Mouse (Mus musculus): ENCODE data around the gene Bin2. TPM values are rescaled to one million over a fixed set of nuclear protein-coding genes. Genes with fewer than 3 reads are reported as not detected.
"Not testable (repeated sequence)": the region's sequence is repeated elsewhere in the genome, so short reads cannot be mapped to it uniquely, and the experiment has no call there.

Bin2 gene
- total RNA-seq, 2 experiments from 2014 or later: 0.61 TPM; not detected in 1

DNA sequence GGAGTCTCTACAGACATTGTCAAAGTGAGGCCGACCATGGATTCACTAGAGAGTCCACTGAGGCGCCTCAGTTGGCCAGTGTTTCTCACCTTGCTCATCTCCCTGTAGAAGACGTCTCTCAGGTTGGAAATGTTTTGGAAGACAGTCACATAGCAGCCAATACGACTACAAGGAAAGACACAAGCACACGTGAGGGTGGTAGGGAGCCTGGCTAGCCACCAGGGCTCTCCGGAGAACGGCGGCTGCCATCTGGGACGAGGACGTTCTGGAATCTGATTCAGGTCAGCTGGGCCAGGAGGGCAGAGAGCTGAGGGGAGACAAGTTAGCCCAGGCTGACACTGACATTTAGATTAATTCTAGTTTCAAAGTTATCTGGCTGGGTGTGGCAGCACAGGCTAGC, 19.2 kb downstream of the Bin2 start:
- DNase-seq: no peak

DNA sequence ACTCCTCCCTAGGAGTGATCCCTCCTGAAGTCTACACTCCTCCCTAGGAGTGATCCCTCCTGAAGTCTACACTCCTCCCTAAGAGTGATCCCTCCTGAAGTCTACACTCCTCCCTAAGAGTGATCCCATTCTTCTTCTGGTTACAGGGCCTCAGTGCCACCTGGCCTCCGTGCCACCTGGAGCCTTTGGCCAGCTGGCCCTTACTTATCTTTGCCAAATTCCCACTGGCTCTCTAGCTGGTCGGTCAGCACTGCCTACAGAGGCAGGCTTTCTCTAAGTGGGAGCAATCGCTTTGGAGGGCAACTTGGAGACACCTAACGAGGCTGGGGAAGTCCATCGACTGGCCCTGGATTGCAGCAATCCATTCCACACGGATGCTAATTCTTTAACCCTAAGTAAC, 23.2 kb downstream of the Bin2 start:
- DNase-seq: no peak

GRCm38 (mm10) chr15:100642451-100642850, 26.9 kb downstream of the Bin2 start:
- no peak for DNase-seq

GRCm38 (mm10) chr15:100641226-100641810, 28.0 kb downstream of the Bin2 start:
- no peak for DNase-seq

DNA sequence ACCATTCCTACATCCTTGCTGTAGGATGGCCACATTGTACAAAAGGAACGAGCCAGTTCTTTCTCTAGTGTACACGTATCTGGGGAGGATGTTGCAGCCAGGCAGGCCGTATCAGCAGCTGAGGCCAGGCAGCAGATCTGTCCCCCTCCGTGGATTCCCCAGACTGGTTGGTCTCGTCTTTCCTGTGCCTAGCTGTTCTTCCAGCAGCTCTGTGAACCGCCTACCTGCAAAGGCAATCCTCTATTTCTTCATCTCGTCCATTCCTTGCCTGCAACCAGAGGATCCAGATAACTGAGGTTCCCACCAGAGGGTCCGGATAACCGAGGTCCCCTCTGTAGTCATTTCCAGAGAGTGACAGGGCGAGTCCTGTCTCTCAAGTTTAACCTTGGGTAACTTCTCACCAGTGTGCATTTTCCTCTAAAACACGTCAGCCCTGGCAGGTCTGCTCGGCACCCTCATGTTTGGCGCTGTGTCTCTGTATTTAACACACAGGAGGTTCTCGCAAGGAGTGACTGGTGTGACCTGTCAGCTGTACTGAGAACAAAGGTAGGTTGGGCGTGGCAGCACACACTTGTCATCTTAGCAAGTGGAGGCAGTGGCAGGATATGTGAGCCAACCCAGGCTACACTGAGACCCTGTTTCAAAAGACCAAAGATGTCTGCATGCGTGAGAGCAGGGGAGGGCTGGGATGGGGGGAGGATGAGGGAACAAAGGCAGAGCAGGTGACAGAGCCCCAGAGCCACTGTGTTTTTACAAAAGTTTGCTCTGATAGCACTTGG, 29.2 kb downstream of the Bin2 start:
- DNase-seq: no peak

- no peak for DNase-seq
Observed at GRCm38 (mm10) chr15:100637661-100638060, 31.7 kb downstream of the Bin2 start.

GRCm38 (mm10) chr15:100636700-100637501, 32.5 kb downstream of the Bin2 start, which contains the start of gene Smagp:
Smagp (minus strand) TSS chr15:100636940.
- DNase-seq: peak; percentile 45

GRCm38 (mm10) chr15:100635851-100636645, 33.3 kb downstream of the Bin2 start:
- no peak for DNase-seq

GRCm38 (mm10) chr15:100635239-100635638, 34.1 kb downstream of the Bin2 start:
- no peak for DNase-seq

DNA sequence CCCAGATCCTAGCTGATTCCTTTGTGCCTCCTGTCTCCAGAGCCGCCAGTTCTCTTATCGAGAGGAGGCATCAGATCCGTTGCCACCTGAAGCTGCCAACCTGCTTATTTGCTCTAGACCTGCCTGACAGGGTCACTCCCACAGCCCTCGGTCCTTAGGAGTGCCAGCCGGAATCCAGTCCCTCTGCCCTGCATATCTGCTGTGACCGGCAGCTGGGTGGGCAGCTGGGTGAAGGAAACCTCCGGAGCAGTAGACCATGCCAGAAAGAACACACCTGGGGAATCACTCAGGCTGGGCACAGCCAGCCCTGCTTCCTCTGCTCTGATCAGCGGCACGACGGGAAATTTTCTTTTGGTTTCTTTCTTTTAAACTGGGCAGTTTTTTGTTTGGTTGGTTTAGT, 36.0 kb downstream of the Bin2 start:
- DNase-seq: no peak

GRCm38 (mm10) chr15:100632323-100632722, 37.0 kb downstream of the Bin2 start:
- DNase-seq: no peak

DNA sequence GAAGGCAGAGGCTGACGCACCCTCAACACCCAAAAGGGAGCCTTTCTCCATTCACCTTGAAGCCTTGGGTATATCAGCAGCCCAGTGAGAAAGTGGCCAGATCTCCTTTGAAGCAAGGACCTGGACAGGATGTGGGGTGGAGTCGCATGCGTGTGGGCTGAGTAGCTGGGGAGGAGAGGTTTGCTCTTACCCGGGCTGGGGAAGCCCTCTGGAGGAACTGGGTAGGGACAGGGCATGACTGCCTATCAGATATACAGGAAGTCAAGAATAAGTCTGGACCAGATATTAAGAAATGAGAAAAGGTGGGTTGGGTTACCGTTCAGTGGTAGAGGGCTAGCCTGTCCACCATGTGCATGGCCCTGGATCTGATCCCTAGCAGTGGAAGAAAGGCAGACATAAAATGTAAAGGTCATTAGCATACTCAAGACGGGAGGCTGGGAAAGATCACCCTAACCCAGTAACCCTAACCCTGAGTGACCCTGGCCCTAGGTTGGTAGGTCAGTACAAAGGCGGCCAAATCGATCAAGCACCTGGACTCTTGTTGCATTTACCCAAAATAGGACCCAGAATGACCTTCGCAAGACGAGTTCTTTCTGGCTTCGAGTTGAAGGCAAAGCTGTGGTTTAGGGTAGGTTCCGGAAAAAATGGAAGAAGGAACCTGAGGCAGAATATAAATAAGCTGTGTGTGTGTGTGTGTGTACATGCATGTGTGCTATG, 37.7 kb downstream of the Bin2 start:
- no peak for DNase-seq

DNA sequence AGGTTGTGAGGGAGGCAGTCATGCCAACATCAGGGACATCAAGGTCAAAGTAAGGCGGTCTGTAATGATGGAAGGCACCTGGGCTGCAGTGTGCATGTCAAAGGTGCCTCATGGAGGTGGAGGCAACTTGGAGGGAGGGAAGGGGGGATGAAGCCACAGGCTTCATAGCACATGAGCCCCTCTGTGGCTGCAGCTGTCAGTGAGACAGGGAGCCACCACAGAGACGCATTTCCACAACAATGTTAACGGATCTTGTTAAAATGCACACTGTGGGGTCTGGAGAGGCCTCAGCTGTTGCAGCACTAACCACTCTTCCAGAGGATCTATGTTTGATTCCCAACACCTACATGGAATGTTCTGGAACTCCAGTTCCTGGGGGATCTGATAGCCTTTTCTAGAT, 39.2 kb downstream of the Bin2 start:
- DNase-seq: no peak

- DNase-seq: no peak
Observed at GRCm38 (mm10) chr15:100628797-100629196, 40.6 kb downstream of the Bin2 start.

- no peak for DNase-seq
Observed at GRCm38 (mm10) chr15:100627774-100628370, 41.5 kb downstream of the Bin2 start.

DNA sequence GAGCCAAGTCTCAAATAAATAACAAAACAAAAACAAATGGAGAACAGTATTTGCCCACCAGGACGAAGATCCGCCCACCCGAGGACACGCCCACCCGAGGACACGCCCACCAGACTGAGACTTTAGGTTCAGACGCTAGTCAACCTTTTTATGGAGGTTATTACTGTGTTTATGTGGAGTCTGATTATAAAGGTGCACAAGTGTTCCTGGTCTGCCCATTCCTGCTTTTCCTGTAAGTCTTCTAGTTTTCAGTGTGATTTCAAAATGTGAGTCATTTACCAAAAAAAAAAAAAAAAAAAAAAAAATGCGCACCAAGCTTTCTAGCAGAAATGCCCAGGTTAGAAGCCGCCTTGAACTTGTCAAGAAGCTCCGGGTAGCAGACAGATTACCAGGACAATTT, 42.1 kb downstream of the Bin2 start:
- DNase-seq: no peak

GRCm38 (mm10) chr15:100624435-100624834, 44.9 kb downstream of the Bin2 start:
- DNase-seq: no peak

- DNase-seq: no peak
Observed at GRCm38 (mm10) chr15:100623754-100624153, 45.6 kb downstream of the Bin2 start.

- no peak for DNase-seq
Observed at GRCm38 (mm10) chr15:100622164-100622563, 47.2 kb downstream of the Bin2 start.

GRCm38 (mm10) chr15:100621671-100622070, 47.7 kb downstream of the Bin2 start:
- not testable (repeated sequence) for DNase-seq

GRCm38 (mm10) chr15:100619200-100619599, 50.2 kb downstream of the Bin2 start:
- no peak for DNase-seq
